Mouse (Mus musculus) testis, postnatal 10 days (tissue): ENCODE data around the gene Commd9.

ENCODE experiments used
- DNase-seq: peaks from one replicate; pipeline ENCODE4 v3.0.0; 2021; ENCODE audit warnings: low spot score

Commd9 gene

GRCm38 (mm10) chr2:101909326-101910080 is 23.5 kb downstream of the Commd9 start:
- DNase-seq, result no peak

- no peak for DNase-seq
Observed at GRCm38 (mm10) chr2:101918518-101918917, 32.5 kb downstream of the Commd9 start.

DNA sequence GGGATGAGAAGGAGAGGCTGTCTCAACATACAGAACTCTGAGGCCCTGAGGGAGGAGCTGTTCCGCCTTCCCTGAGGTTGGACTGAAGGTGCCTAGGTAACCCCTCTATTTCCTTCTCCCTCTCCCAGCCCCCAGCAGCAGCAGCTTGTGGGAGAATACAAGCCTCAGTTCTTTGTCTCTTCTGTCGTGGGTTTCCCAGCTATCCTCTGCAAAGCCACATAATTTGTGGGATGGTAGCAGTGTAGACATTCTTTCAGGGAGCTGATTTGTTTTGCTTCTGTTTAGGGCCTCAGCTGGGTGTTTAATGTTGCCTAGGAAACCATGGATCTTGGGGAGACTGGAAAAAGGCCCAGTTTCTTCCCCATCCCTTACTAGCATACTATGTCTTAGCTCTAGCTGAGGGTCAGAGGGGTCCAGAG is 34.1 kb downstream of the Commd9 start:
- no peak for DNase-seq

DNA sequence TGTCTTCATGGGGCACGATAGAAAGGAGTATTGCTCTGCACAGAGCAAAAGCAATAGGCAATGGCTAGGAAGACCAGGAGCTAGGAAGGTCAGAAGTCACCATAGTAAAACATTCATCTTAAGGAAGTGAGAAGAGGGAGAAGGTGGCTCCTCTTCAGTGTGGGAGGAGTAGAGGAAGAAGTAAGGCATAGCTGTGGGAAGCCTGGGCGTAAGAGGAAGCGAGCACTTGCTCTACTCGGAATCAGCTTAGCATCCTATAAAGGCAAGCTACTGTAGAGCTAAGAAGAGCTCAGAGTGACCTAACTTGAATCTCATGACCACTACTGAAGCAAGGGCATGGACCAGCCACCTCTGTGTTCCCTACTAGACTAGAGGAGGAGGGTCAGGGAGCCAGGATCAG is 36.3 kb downstream of the Commd9 start:
- DNase-seq, result no peak

DNA sequence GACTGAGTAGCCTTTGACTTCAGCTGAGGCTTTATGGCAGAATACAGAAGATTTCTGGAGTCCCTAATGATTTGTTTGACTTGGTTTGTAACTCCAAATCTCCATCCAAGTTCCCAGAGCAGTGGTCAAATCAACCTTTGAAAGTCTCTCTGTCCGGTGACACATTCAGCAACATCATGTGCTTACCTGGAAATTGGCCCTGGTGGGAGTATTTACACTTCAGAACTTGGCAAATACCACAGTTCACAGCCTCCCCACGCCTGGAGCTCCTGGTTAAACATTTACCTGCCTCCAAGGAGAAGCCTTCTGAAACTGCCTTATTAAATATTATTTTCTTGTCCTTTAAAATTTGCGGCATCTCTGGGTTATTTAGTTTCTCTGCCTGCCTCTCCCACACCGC is 37.1 kb downstream of the Commd9 start:
- no peak for DNase-seq

- no peak for DNase-seq
Observed at GRCm38 (mm10) chr2:101925183-101925582, 39.1 kb downstream of the Commd9 start.

DNA sequence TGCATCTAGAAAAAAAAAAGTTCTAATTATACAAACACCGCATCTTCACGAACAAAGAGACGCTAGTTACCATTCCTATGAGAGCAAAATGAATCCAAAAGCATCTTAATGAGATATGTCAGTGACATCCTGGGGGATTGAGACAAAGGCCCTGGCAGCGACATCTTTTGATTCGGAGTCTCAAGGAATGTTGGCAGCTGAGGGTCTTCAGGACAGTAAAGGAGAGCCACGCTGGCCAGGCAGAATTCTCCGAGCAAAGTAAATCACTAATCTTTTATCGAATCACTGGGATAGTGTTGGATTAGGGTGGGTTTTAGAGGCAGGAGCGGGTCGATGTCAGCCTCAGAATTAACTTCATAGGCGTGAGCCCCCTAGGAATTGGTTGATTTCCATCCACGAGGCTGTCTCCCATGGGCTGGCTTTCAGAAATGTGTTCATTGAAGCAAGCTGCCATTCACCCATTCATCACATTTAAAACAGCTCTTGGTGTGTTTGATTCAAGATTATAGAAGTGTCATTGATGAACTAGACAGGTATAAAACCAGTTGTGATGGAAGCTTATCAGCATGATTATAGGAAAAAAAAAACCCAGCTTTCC is 39.6 kb downstream of the Commd9 start:
- DNase-seq, result no peak

GRCm38 (mm10) chr2:101932169-101932936 is 46.3 kb downstream of the Commd9 start:
- DNase-seq, result no peak

DNA sequence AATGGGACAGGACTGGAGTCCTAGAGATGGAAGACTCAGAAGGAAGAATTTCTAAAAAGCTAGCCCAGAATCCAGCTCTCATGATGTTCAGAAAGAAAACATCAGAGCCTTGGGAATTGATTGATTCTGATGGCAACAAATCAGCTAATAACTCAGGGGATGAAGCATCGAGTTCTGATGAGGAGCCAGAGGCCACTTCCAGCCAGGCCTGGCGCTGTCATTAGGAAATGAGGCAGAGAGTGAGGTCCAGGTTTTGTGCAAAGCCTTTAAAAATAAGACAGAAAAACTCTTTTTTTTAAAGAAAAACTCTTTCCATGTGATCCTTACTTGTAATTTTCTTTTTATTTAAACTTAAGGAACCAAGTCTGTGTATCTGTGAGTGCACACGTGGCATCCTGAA is 47.3 kb downstream of the Commd9 start:
- DNase-seq, result no peak

DNA sequence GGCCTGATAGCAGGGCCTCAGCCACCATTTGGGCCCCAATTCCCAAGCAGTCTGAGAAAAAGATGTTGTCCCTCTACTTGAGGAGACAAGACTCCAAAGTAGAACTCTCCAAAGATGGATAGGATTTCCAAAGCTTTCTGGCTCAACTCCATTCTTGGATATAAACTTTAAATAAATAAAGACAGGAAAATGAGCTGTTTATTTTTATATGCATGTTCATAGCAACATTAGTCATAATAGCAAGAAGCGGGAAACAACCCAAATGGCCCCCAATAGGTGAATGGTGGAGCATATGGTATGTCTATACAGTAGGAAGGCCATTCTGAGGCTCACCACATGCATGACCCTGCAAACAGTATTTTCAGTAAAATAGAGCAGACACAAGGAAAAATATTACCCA is 49.0 kb downstream of the Commd9 start:
- no peak for DNase-seq

- no peak for DNase-seq
Observed at GRCm38 (mm10) chr2:101950716-101951520, 64.9 kb downstream of the Commd9 start.
